Mouse (Mus musculus): ENCODE results near the gene Sap30l.

DNA sequence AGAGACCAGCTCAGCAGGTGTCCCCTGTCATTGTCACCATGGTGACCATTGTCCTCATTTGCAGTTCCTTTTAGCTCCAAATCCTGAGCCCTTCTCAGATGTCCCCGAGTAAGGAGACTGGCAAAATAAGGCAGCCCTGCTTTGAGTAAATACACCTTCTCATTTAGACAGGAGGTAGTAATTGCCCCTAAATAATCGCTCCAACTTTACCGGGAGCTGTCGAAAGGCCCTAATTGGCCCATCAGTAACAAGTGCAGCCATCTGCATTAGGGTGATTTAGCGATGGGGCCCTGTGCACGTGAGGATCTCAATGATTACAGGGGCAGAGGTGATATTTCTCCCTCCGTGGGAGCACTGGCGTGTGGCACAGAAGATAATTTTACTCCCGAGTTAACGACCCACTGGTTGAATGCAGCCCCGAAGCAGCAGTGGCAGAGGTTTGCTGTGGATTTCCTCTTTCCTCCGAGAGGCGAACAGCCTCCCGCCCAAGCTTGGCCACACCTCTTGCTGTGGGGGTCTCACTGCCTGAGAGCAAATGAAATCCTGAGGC lies 40.9 kb upstream of the Sap30l start:
- TF ChIP-seq ZNF384 (IDR thresholded peaks at IDR 0.05; ENCODE audit: low read depth, low read length) (no peak), CHD2 (IDR thresholded peaks at IDR 0.05; ENCODE audit: low read depth, low read length) (no peak), HCFC1 (IDR thresholded peaks at IDR 0.05; ENCODE audit: borderline replicate concordance, insufficient read depth, low read length) (no peak)
